Mouse (Mus musculus): ENCODE data around the gene Irgq. TPM values are rescaled to one million over a fixed set of nuclear protein-coding genes. Genes with fewer than 3 reads are reported as not detected.

Gene Irgq
- polyA plus RNA-seq, 1 experiment from 2014 or later, result 12.8 TPM

DNA sequence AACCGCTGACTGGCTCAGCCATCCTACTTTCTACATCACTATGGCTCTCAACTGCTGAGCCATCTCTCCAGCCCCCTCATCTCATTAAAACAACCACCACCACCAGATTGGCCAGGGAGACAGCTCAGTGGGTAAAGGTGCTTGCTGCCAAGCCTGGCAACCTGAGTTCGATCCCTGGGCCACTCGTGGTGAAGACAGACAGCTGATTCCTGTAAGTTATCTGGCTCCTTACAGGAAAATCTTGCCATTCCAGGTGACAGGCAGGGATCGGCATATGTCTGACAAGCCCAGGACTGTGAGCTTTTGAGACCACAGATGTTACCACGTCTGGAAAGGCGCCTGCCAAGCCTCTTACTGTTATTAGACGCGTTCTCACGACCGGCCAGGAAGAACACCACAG, 47.3 kb downstream of the Irgq start:
- Histone ChIP-seq H3K4me3 (ENCODE audit: low read depth, low read length) (no peak overlapping the region), H3K4me2 (replicated peaks; ENCODE audit: low read depth, low read length) (no peak overlapping the region), H3K4me1 (replicated peaks; ENCODE audit: control insufficient read depth, insufficient read depth, low read length) (no peaks in the 10 kb centered on the region), H3K27me3 (ENCODE audit: control insufficient read depth, insufficient read depth, low read length) (no peaks in the 10 kb centered on the region), H3K9me3 (ENCODE audit: control insufficient read depth, low read length) (no peaks in the 10 kb centered on the region), H3K36me3 (ENCODE audit: control insufficient read depth, insufficient read depth, low read length) (no peaks in the 10 kb centered on the region), H3K27ac (ENCODE audit: low read depth, low read length) (no peak overlapping the region), H3K9ac (ENCODE audit: low read depth, low read length) (no peak overlapping the region)
- DNase-seq (ENCODE audit: low spot score) (no peak), ATAC-seq (ENCODE audit: low FRiP score) (no peak)
- WGBS, result 90% methylated on average over 10 of the region's 10 CpGs

DNA sequence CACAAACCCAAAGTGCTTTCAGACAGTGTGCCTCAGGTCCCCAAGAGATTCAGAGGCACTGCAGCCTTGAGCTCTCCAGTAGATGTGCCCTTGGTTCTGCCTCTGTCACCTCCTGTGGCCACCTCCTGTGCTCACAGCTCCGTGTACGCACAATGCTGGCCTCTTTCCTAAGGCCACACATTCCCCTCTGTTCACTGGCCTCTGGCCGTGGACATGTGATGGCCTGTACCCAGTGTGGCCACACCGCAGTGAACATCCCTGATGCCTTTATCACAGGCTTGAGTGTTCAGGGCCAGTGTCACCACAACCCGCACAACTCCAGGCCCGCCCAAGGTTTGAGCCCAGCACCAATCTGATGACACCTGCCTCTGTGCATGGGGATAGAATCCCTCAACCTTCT, 54.4 kb downstream of the Irgq start:
- ATAC-seq (ENCODE audit: low FRiP score), result no peak
- DNase-seq (ENCODE audit: low spot score), result no peak
- no peak overlapping the region for H3K27ac ChIP-seq (ENCODE audit: low read depth, low read length)
- H3K4me2 ChIP-seq (replicated peaks; ENCODE audit: low read depth, low read length), result no peak overlapping the region
- no peak overlapping the region for H3K9ac ChIP-seq (ENCODE audit: low read depth, low read length)
- H3K9me3 ChIP-seq (ENCODE audit: control insufficient read depth, low read length), result no peaks in the 10 kb centered on the region
- no peaks in the 10 kb centered on the region for H3K4me1 ChIP-seq (replicated peaks; ENCODE audit: control insufficient read depth, insufficient read depth, low read length)
- 89% methylated on average over 6 of the region's 6 CpGs for WGBS
- peaks cover 26% of the 10 kb centered on the region for H3K27me3 ChIP-seq (ENCODE audit: control insufficient read depth, insufficient read depth, low read length)
- H3K36me3 ChIP-seq (ENCODE audit: control insufficient read depth, insufficient read depth, low read length), result no peaks in the 10 kb centered on the region
- H3K4me3 ChIP-seq (ENCODE audit: low read depth, low read length), result no peak overlapping the region

DNA sequence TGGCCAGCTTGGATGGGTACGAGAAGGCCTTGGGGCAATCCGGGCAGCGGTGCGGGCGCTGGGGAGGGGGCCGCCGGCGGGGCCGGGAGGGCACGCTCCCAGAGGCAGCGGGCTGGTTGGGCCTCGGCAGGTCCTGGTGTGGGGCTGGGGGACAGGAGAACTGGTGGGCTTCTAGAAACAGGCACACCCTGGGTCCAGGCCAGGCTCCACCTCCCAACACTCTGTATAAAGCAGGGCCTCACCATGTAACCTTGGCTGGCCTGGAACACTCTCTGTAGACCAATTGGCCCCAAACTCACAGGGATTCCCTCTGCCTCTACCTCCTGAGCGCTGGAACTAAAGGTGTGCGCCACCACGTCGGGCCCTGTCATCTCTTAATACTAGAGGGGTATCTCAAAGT, 55.5 kb downstream of the Irgq start:
- WGBS, result 31% methylated on average over 16 of the region's 16 CpGs
- ATAC-seq (ENCODE audit: low FRiP score), result peak; percentile 38; the same call in 1 of the 2 replicates
- Histone ChIP-seq H3K27ac (ENCODE audit: low read depth, low read length) (no peak overlapping the region), H3K9me3 (ENCODE audit: control insufficient read depth, low read length) (no peaks in the 10 kb centered on the region), H3K4me2 (replicated peaks; ENCODE audit: low read depth, low read length) (no peak overlapping the region), H3K4me3 (ENCODE audit: low read depth, low read length) (no peak overlapping the region), H3K4me1 (replicated peaks; ENCODE audit: control insufficient read depth, insufficient read depth, low read length) (no peaks in the 10 kb centered on the region), H3K36me3 (ENCODE audit: control insufficient read depth, insufficient read depth, low read length) (no peaks in the 10 kb centered on the region), H3K9ac (ENCODE audit: low read depth, low read length) (no peak overlapping the region), H3K27me3 (ENCODE audit: control insufficient read depth, insufficient read depth, low read length) (peaks cover 26% of the 10 kb centered on the region)
- no peak for DNase-seq (ENCODE audit: low spot score)

DNA sequence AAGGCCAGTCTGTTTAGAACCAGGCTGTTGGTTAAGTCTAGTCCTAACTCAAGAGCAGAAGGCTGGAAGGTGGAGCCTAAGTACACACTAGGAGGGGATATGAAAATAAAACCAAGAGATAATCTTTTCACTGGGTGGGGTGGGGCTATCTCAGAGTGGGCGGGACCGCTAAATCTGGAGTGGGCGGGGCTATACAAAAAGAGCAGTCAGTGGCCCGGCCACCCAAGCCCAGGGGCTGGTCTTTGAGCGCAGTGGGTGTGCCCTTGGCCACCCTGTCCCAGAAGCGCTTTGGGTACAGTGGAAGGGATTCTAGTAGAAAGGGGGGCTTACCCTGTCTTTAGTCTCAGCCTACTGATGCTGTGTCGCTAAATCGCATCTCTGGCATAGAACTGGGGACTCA, 56.3 kb downstream of the Irgq start:
- peak overlapping the region; percentile 40 for H3K4me3 ChIP-seq (ENCODE audit: low read depth, low read length)
- DNase-seq (ENCODE audit: low spot score), result no peak
- H3K36me3 ChIP-seq (ENCODE audit: control insufficient read depth, insufficient read depth, low read length), result no peaks in the 10 kb centered on the region
- ATAC-seq (ENCODE audit: low FRiP score), result peak; percentile 58
- H3K9ac ChIP-seq (ENCODE audit: low read depth, low read length), result peak overlapping the region; percentile 59; the same call in 1 of the 2 replicates
- H3K9me3 ChIP-seq (ENCODE audit: control insufficient read depth, low read length), result no peaks in the 10 kb centered on the region
- H3K27me3 ChIP-seq (ENCODE audit: control insufficient read depth, insufficient read depth, low read length), result peaks cover 26% of the 10 kb centered on the region
- H3K4me1 ChIP-seq (replicated peaks; ENCODE audit: control insufficient read depth, insufficient read depth, low read length), result no peaks in the 10 kb centered on the region
- H3K4me2 ChIP-seq (replicated peaks; ENCODE audit: low read depth, low read length), result peak overlapping the region; percentile 74
- no peak overlapping the region for H3K27ac ChIP-seq (ENCODE audit: low read depth, low read length)
- 3% methylated on average over 8 of the region's 8 CpGs for WGBS

DNA sequence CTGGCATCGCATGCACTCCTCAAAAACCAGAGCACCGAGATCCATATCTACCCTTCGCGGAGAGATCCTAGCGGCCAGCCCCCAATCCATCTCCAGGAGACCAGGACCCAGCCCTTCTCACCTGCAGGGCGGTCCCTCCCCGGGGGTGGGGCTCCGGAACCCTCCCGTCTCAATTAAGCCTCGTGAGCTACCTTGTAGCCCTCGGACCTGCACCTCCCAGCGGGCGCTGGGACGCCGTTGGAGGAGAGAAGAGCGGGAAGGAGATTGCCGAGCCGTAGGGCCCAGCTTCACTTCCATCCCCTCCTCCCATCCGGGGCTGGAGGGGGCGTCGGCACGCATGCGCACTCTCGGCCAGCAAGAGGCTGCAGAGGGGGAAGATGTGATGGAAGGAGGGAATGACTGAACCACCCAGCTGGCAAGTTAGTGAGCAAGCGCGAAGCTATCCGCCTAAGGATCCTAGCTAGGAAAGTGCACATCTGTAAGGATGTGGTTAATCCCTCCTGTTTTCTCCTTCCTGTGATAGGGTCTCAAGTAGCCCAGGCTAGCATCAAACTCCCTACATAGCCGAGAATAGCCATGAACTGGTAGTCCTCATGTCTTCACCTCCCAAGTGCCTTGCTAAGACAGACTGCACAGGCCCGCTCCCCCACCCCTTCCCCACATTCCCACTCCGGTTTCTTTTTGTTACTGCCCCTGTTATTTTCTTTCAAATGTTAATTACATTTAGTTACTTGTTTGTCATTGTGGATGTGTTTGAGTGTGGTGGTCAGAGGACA, 57.0 kb downstream of the Irgq start, which contains the start of the genes Ethe1 and Zfp575:
Ethe1 (plus strand) TSS at position 214 of the 776 bp plus-strand sequence.
Zfp575 (minus strand) TSS at position 312 of the 776 bp plus-strand sequence.
- WGBS, result 8% methylated on average over 26 of the region's 30 CpGs
- Histone ChIP-seq H3K4me3 (ENCODE audit: low read depth, low read length) (peak within 1 kb of the TSS; percentile 40), H3K4me1 (replicated peaks; ENCODE audit: control insufficient read depth, insufficient read depth, low read length) (no peaks in the 10 kb centered on the region), H3K27ac (ENCODE audit: low read depth, low read length) (no peak within 1 kb of the TSS), H3K9ac (ENCODE audit: low read depth, low read length) (peak within 1 kb of the TSS; percentile 59; the same call in 1 of the 2 replicates), H3K27me3 (ENCODE audit: control insufficient read depth, insufficient read depth, low read length) (peaks cover 26% of the 10 kb centered on the region), H3K36me3 (ENCODE audit: control insufficient read depth, insufficient read depth, low read length) (no peaks in the 10 kb centered on the region), H3K9me3 (ENCODE audit: control insufficient read depth, low read length) (no peaks in the 10 kb centered on the region), H3K4me2 (replicated peaks; ENCODE audit: low read depth, low read length) (peak within 1 kb of the TSS; percentile 74)
- peak; percentile 83 for DNase-seq (ENCODE audit: low spot score)
- ATAC-seq (ENCODE audit: low FRiP score), result peak; percentile 61

Other genes starting within 250 kb of the Irgq start
- gene Zfp61, start 229.5 kb upstream of the Irgq start, polyA plus RNA-seq (2014; fragmentation: Nextera tagmentation; extraction: Ambion mirVana), result 32.1 and 40.0 TPM in 2 replicates
- 12.8 and 15.4 TPM in 2 replicates for gene Zfp94, start 214.0 kb upstream of the Irgq start, polyA plus RNA-seq (2014; fragmentation: Nextera tagmentation; extraction: Ambion mirVana)
- not detected in 2 replicates for gene Tescl, start 196.8 kb upstream of the Irgq start, polyA plus RNA-seq (2014; fragmentation: Nextera tagmentation; extraction: Ambion mirVana)
- not detected in 2 replicates for gene Lypd5, start 181.5 kb upstream of the Irgq start, polyA plus RNA-seq (2014; fragmentation: Nextera tagmentation; extraction: Ambion mirVana)
- gene Kcnn4, start 160.4 kb upstream of the Irgq start, polyA plus RNA-seq (2014; fragmentation: Nextera tagmentation; extraction: Ambion mirVana), result 2.4 and 3.5 TPM in 2 replicates
- 18.4 and 21.3 TPM in 2 replicates for gene Smg9, start 131.1 kb upstream of the Irgq start, polyA plus RNA-seq (2014; fragmentation: Nextera tagmentation; extraction: Ambion mirVana)
- not detected in 2 replicates for gene Irgc1, start 78.4 kb upstream of the Irgq start, polyA plus RNA-seq (2014; fragmentation: Nextera tagmentation; extraction: Ambion mirVana)
- gene Plaur, start 68.2 kb upstream of the Irgq start, polyA plus RNA-seq (2014; fragmentation: Nextera tagmentation; extraction: Ambion mirVana), result 1.7 and 2.1 TPM in 2 replicates
- gene Cadm4, start 48.7 kb upstream of the Irgq start, polyA plus RNA-seq (2014; fragmentation: Nextera tagmentation; extraction: Ambion mirVana), result 8.8 and 12.6 TPM in 2 replicates
- 82.4 and 87.7 TPM in 2 replicates for gene Zfp428, start 23.7 kb upstream of the Irgq start, polyA plus RNA-seq (2014; fragmentation: Nextera tagmentation; extraction: Ambion mirVana)
- gene AC161166.1, start 18.2 kb upstream of the Irgq start, polyA plus RNA-seq (2014; fragmentation: Nextera tagmentation; extraction: Ambion mirVana), result 0.59 and 0.90 TPM in 2 replicates
- 0.28 TPM in 1 of 2 replicates, not detected in the other for gene Pinlyp, start 15.4 kb downstream of the Irgq start, polyA plus RNA-seq (2014; fragmentation: Nextera tagmentation; extraction: Ambion mirVana)
- gene Xrcc1, start 15.6 kb downstream of the Irgq start, polyA plus RNA-seq (2014; fragmentation: Nextera tagmentation; extraction: Ambion mirVana), result 78.0 and 94.5 TPM in 2 replicates
- 19.8 and 20.6 TPM in 2 replicates for gene Ethe1, start 56.9 kb downstream of the Irgq start, polyA plus RNA-seq (2014; fragmentation: Nextera tagmentation; extraction: Ambion mirVana)
- 0.93 and 1.2 TPM in 2 replicates for gene Zfp575, start 57.0 kb downstream of the Irgq start, polyA plus RNA-seq (2014; fragmentation: Nextera tagmentation; extraction: Ambion mirVana)
- 0.09 TPM in 1 of 2 replicates, not detected in the other for gene Phldb3, start 80.1 kb downstream of the Irgq start, polyA plus RNA-seq (2014; fragmentation: Nextera tagmentation; extraction: Ambion mirVana)
- gene Lypd3, start 105.9 kb downstream of the Irgq start, polyA plus RNA-seq (2014; fragmentation: Nextera tagmentation; extraction: Ambion mirVana), result 0.73 and 1.6 TPM in 2 replicates
- not detected in 2 replicates for gene Tex101, start 146.0 kb downstream of the Irgq start, polyA plus RNA-seq (2014; fragmentation: Nextera tagmentation; extraction: Ambion mirVana)
- not detected in 2 replicates for gene BC049730, start 178.6 kb downstream of the Irgq start, polyA plus RNA-seq (2014; fragmentation: Nextera tagmentation; extraction: Ambion mirVana)
- gene Gm4763, start 196.2 kb downstream of the Irgq start, polyA plus RNA-seq (2014; fragmentation: Nextera tagmentation; extraction: Ambion mirVana), result not detected in 2 replicates
- gene Cd177, start 229.6 kb downstream of the Irgq start, polyA plus RNA-seq (2014; fragmentation: Nextera tagmentation; extraction: Ambion mirVana), result not detected in 2 replicates
- gene Ceacam10, start 246.5 kb downstream of the Irgq start, polyA plus RNA-seq (2014; fragmentation: Nextera tagmentation; extraction: Ambion mirVana), result not detected in 2 replicates